Mouse (Mus musculus) ovary, postnatal 14 days (tissue): ENCODE data around the gene Als2cl.

Source experiments
- DNase-seq: peaks from one replicate; pipeline ENCODE4 v3.0.0; 2022; ENCODE audit warnings: low spot score

Gene Als2cl

GRCm38 (mm10) chr9:110916786-110917185 is 37.1 kb downstream of the Als2cl start, which contains the start of gene Fam240a:
Gene Fam240a, minus strand, starts transcription at chr9:110916861.
- DNase-seq: no peak

- no peak for DNase-seq
These were observed 41.2 kb downstream of the Als2cl start for GRCm38 (mm10) chr9:110920665-110921419.

GRCm38 (mm10) chr9:110922759-110923158 is 43.1 kb downstream of the Als2cl start:
- DNase-seq: peak; percentile 69

GRCm38 (mm10) chr9:110931573-110931972 is 51.9 kb downstream of the Als2cl start:
- no peak for DNase-seq

DNA sequence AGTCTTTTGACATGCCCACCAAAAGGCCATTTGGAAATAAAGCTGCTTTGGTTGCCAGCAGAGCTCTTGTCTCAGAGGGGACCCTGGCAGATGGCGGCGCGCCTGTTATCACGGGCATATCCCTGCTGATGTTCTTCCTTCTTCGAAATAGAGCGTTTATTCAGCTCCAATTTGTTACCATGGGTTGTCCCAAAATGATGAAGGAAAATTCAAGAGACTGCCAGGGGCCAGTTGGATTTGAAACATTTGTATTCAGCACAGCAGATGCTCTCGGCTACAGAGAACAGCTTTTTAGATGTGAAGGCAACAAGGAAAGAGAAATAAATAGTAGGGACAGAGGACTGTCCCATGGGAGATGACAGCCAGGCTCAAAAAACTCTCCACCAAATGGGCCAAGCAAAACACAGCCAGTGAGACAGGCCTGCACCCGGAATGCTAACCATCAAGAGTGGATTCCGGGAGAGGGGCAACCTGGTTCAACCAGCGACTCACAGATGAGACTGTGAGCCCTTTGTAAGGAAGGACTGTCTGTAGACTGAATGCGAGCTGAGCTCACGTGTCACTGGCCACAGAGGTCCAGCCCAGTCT is 54.3 kb downstream of the Als2cl start:
- DNase-seq: no peak

- DNase-seq: no peak
These were observed 56.3 kb downstream of the Als2cl start for GRCm38 (mm10) chr9:110935941-110936340.

DNA sequence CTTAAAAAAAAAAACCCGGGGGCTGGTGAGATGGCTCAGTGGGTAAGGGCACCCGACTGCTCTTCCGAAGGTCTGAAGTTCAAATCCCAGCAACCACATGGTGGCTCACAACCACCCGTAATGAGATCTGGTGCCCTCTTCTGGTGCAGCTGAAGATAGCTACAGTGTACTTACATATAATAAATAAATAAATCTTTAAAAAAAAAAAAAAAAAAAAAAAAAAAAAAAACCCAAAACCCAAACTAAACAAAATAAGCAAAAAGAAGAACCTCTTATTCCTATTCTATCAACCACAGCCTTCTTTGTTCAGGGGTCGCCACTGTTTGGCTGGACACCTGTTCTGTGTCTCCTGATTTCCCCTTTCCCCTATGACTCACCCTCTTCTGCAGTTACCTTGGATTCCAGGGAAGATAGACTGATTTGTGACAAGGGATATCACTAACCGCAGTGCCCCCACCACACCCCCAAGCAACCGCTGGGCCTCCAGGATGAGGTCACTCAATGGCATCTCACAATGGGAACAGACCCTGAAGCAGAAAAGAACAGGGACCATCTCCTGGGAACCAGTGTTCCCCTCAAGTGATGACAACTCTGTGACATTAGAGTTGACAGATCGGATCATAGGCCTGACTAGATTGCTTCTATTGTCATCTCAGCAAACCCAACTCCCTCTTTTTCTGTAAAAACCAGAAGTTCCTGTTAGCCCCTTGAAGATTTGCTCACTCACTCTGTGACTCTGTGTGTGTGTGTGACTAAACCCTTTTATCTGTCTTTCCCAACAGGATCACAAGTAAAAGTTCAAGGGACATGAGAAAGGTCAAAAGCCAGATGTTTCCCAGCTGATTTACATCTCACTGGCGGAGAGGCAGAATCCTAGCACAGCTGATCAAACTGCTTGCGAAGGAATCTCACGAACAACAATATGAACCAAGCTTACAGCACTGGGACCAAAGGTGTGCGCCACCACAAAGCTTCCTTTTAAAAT is 58.1 kb downstream of the Als2cl start:
- no peak for DNase-seq

DNA sequence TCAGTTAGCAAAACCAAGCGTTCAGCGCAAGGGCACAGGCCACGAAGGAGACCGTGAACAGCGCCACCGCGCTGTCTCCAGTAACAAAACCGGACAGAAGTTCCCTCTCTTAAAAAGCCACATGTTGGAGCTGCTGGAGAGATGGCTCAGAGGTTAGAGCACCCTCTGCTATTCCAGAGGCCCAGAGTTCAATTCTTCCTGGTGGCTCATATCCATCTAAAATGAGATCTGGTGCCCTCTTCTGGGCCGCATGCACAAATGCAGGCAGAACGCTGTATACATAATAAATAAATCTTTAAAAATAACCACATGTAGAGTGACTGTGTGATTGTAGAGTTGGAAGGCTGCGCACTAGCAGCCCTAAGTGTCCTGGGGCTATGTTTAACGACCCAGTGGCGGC is 64.6 kb downstream of the Als2cl start:
- DNase-seq: no peak

DNA sequence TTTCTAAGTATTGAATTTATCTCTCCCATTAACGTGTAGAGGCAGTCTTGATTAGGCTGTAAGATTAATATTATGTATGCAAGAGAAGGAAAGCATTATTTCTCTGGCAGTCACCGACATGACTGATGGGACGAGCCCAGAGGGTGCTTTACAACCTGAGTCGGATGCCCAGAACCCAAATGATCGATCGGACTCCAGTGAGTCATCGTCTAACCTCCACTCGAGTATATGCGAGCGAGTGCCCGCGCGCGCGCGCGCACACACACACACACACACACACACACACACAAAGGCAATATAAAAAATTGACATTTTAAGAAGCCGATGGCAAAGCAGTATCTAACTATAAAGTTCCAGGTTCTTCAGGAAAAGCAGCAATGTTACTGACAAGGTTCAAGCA is 65.7 kb downstream of the Als2cl start:
- DNase-seq: no peak

DNA sequence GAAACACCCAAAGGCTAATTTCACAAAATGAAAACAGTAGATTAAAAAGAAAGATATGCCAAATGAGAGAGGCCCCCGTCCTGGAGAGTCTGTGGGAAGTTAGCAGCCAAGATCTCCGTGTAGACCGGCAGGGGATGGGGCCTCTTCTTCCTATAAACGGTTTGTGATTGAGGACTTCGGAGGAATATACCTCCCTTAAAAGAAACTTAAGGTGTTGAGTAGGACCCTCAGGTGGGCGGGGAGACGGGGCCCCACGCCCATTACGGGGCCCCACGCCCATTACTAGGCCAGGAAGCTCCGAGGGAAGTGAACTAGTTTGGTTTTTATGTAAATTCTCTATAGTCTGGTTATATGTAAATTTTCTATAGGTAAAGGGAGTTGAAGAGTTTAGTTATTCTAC is 66.3 kb downstream of the Als2cl start, which contains the start of gene Tdgf1:
Gene Tdgf1 (minus strand): TSS at position 233 of the 400 bp plus-strand sequence.
- DNase-seq: no peak

GRCm38 (mm10) chr9:110946548-110947044 is 66.9 kb downstream of the Als2cl start:
- DNase-seq: no peak

- DNase-seq: no peak
These were observed 67.6 kb downstream of the Als2cl start for GRCm38 (mm10) chr9:110947261-110947661.

DNA sequence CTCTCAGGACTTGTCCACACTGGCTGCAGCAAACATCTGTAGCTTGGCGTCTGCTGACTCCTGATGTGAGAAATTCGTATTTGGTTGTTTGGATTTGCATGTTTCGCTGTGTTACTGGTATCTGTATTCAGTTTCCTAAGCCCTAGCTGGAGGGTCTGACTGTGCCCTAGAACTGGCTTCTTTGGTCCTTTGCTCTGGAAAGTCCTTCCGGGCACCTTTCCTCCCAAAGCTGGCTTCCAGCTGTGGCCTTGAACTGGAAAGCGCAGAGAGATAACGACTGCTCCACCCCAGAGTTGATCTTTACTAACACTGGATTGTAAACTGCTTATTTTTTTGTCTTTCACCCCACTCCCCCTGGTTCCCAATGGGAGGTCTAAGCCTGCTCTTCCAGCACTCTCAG is 68.2 kb downstream of the Als2cl start:
- no peak for DNase-seq

GRCm38 (mm10) chr9:110948813-110949310 is 69.2 kb downstream of the Als2cl start:
- no peak for DNase-seq

DNA sequence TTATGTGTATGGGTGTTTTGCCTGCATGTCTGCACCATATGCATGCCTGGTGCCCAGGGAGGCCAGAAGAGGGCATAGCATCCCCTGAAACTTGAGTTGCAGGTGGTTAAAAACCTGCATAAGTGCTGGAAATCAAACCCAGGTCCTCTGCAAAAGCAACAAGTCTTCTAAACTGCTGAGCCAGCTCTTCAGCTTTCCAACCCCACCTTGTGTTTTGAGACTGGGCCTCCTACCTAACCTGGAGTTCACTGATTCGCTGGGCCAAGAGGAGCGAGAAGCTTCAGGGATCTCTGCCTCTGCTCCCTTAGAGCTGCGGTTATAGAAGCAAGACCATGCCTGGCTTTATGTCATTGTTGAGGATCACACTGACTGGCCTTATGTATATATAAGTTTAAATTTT is 70.4 kb downstream of the Als2cl start:
- no peak for DNase-seq
